Mouse (Mus musculus) cerebral cortex, adult 2 months (tissue): ENCODE measurements around the gene Apon.

Experiments used
- WGBS: fragments of 180-500 bp; shearing (Covaris S2); methylation state at CpG from one replicate; pipeline ENCODE4 v1.1.7; 2018; 5-methylcytosine and 5-hydroxymethylcytosine counted together

The Apon gene

GRCm38 (mm10) chr10:128272819-128273439, 19.0 kb downstream of the Apon start:
- WGBS, result 90% methylated on average over 6 of the region's 7 CpGs

- WGBS, result 97% methylated on average over 1 of the region's 1 CpGs
Measured at GRCm38 (mm10) chr10:128275374-128275773, 21.5 kb downstream of the Apon start.

- 73% methylated on average over 6 of the region's 6 CpGs for WGBS
Measured at GRCm38 (mm10) chr10:128278158-128278557, 24.3 kb downstream of the Apon start.

- WGBS, result 86% methylated on average over 6 of the region's 6 CpGs
Measured at GRCm38 (mm10) chr10:128280943-128281342, 27.0 kb downstream of the Apon start.

GRCm38 (mm10) chr10:128281682-128282081, 27.8 kb downstream of the Apon start:
- 93% methylated on average over 14 of the region's 14 CpGs for WGBS

- WGBS, result 85% methylated on average over 20 of the region's 20 CpGs
Measured at GRCm38 (mm10) chr10:128282886-128283450, 29.1 kb downstream of the Apon start.

- 61% methylated on average over 31 of the region's 31 CpGs for WGBS
Measured at GRCm38 (mm10) chr10:128283604-128284579, 30.0 kb downstream of the Apon start.

- 53% methylated on average over 1 of the region's 1 CpGs for WGBS
Measured at GRCm38 (mm10) chr10:128290594-128290993, 36.7 kb downstream of the Apon start.

- 58% methylated on average over 13 of the region's 13 CpGs for WGBS
Measured at GRCm38 (mm10) chr10:128296370-128297090, 42.6 kb downstream of the Apon start.

- WGBS, result 69% methylated on average over 4 of the region's 4 CpGs
Measured at GRCm38 (mm10) chr10:128297221-128297620, 43.3 kb downstream of the Apon start.

- 76% methylated on average over 11 of the region's 11 CpGs for WGBS
Measured at GRCm38 (mm10) chr10:128297622-128298021, 43.7 kb downstream of the Apon start.

GRCm38 (mm10) chr10:128298243-128298642, 44.3 kb downstream of the Apon start:
- 79% methylated on average over 6 of the region's 6 CpGs for WGBS

- WGBS, result 84% methylated on average over 11 of the region's 11 CpGs
Measured at GRCm38 (mm10) chr10:128298702-128299171, 44.8 kb downstream of the Apon start, which contains the start of gene Il23a. Il23a (minus strand) TSS chr10:128298752.

GRCm38 (mm10) chr10:128302357-128302756, 48.5 kb downstream of the Apon start:
- WGBS, result 29% methylated on average over 3 of the region's 3 CpGs

GRCm38 (mm10) chr10:128302785-128303125, 48.9 kb downstream of the Apon start:
- under 1% methylated on average over 9 of the region's 9 CpGs for WGBS

- 1% methylated on average over 37 of the region's 37 CpGs for WGBS
Measured at GRCm38 (mm10) chr10:128303126-128304021, 49.5 kb downstream of the Apon start, which contains the start of gene Pan2. Pan2 (plus strand) TSS chr10:128303335.
